Mouse (Mus musculus): ENCODE results near the gene Cep104. TPM values are rescaled to one million over a fixed set of nuclear protein-coding genes. Genes with fewer than 3 reads are reported as not detected.

Cep104 gene
- polyA plus RNA-seq, 1 experiment from 2014 or later: 13.9 TPM

DNA sequence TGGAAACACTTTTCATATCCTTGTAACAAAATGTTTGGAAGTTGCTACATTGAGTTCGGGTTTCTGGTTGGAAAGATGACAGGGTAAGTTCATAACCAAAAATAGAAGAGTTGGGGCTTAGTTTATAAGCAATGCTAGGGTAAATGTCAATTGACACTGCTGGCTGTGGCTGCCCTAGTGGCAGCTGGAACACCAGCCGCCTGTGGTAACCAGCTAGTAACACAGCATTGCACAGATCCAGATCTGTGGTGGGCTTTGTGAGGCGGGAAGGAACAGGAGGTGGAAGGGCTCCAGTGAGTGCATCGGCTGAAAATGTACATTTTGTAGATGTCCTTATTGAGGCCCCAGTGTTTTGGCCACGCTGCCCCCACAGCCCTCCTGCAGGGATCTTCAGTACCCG lies 774 bp downstream of the Cep104 start:
- H3K4me1 ChIP-seq (ENCODE audit: control insufficient read depth, insufficient read depth, low read length): peaks cover 8% of the 10 kb centered on the region
- peak overlapping the region; percentile 72 for H3K4me2 ChIP-seq (ENCODE audit: low read depth, low read length)
- H3K4me3 ChIP-seq (replicated peaks; ENCODE audit: low read length): peak overlapping the region; percentile 69
- peaks cover 8% of the 10 kb centered on the region; the same call in 1 of the 2 replicates for H3K36me3 ChIP-seq (ENCODE audit: control insufficient read depth, insufficient read depth, low read length)
- no peaks in the 10 kb centered on the region for H3K9me3 ChIP-seq (replicated peaks; ENCODE audit: control insufficient read depth, low read length)
- 33% methylated on average over 6 of the region's 6 CpGs for WGBS
- peak overlapping the region; percentile 81 for H3K9ac ChIP-seq (ENCODE audit: low read length)
- H3K27ac ChIP-seq (ENCODE audit: low read length): no peak overlapping the region
- H3K27me3 ChIP-seq (ENCODE audit: control insufficient read depth, insufficient read depth, low read length): no peaks in the 10 kb centered on the region
- no peak for ATAC-seq (ENCODE audit: insufficient read depth, low FRiP score)

DNA sequence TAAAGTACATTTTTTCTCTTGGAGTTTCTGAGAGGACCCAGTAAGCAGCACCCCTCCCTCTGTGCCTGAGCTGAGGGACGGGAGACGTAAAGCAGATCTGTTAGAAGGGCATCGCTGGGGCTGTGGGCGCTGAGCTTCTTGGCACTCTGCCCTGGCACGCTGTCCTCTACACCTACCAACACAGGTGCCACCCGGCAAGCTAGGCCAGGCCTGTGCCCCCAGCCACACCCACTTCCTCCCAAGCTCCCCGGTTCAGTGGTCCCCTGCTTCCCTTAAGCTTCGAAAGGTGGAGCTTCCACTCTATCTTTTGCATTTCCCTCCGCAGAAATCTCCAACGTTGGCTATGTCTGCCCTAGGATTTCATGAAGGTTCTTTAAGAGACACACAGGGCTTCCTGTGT lies 4.2 kb downstream of the Cep104 start:
- WGBS: 88% methylated on average over 10 of the region's 10 CpGs
- Histone ChIP-seq H3K9me3 (replicated peaks; ENCODE audit: control insufficient read depth, low read length) (no peaks in the 10 kb centered on the region), H3K4me3 (replicated peaks; ENCODE audit: low read length) (no peak overlapping the region), H3K4me2 (ENCODE audit: low read depth, low read length) (no peak overlapping the region), H3K9ac (ENCODE audit: low read length) (no peak overlapping the region), H3K27me3 (ENCODE audit: control insufficient read depth, insufficient read depth, low read length) (no peaks in the 10 kb centered on the region), H3K36me3 (ENCODE audit: control insufficient read depth, insufficient read depth, low read length) (peaks cover 11% of the 10 kb centered on the region; the same call in 1 of the 2 replicates), H3K4me1 (ENCODE audit: control insufficient read depth, insufficient read depth, low read length) (peaks cover 8% of the 10 kb centered on the region), H3K27ac (ENCODE audit: low read length) (no peak overlapping the region)
- no peak for ATAC-seq (ENCODE audit: insufficient read depth, low FRiP score)

DNA sequence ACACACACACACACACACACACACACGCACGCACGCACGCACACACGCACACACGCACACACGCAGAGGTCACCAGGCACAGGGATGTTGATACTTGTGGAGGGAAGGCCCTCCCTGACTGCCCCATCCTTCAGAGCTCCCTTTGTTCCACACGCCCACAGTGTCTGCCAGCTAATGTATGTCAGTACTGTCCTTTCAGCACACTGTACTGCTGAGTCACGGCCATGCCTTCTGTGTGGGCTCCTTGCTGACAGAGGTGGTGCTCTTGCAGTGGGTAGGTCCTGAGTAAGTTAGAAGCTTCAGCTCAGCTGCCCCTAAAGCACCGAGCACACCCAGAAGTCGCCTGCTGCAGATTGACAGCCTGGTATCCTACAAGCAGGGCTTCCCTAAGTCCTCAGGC lies 5.5 kb downstream of the Cep104 start:
- peaks cover 23% of the 10 kb centered on the region; the same call in 1 of the 2 replicates for H3K36me3 ChIP-seq (ENCODE audit: control insufficient read depth, insufficient read depth, low read length)
- H3K27me3 ChIP-seq (ENCODE audit: control insufficient read depth, insufficient read depth, low read length): no peaks in the 10 kb centered on the region
- no peaks in the 10 kb centered on the region for H3K9me3 ChIP-seq (replicated peaks; ENCODE audit: control insufficient read depth, low read length)
- H3K4me2 ChIP-seq (ENCODE audit: low read depth, low read length): no peak overlapping the region
- H3K9ac ChIP-seq (ENCODE audit: low read length): no peak overlapping the region
- H3K4me1 ChIP-seq (ENCODE audit: control insufficient read depth, insufficient read depth, low read length): peaks cover 8% of the 10 kb centered on the region
- no peak for ATAC-seq (ENCODE audit: insufficient read depth, low FRiP score)
- WGBS: 81% methylated on average over 10 of the region's 11 CpGs
- H3K27ac ChIP-seq (ENCODE audit: low read length): no peak overlapping the region
- H3K4me3 ChIP-seq (replicated peaks; ENCODE audit: low read length): no peak overlapping the region

GRCm38 (mm10) chr4:153992715-153993114 lies 17.7 kb downstream of the Cep104 start:
- WGBS: 91% methylated on average over 10 of the region's 10 CpGs
- H3K4me2 ChIP-seq (ENCODE audit: low read depth, low read length): no peak overlapping the region
- H3K4me3 ChIP-seq (replicated peaks; ENCODE audit: low read length): no peak overlapping the region
- H3K27ac ChIP-seq (ENCODE audit: low read length): no peak overlapping the region
- no peak overlapping the region for H3K9ac ChIP-seq (ENCODE audit: low read length)
- peaks cover 25% of the 10 kb centered on the region for H3K36me3 ChIP-seq (ENCODE audit: control insufficient read depth, insufficient read depth, low read length)
- no peaks in the 10 kb centered on the region for H3K27me3 ChIP-seq (ENCODE audit: control insufficient read depth, insufficient read depth, low read length)
- no peak for ATAC-seq (ENCODE audit: insufficient read depth, low FRiP score)
- no peaks in the 10 kb centered on the region for H3K4me1 ChIP-seq (ENCODE audit: control insufficient read depth, insufficient read depth, low read length)
- H3K9me3 ChIP-seq (replicated peaks; ENCODE audit: control insufficient read depth, low read length): no peaks in the 10 kb centered on the region

GRCm38 (mm10) chr4:153993505-153993904 lies 18.5 kb downstream of the Cep104 start:
- no peaks in the 10 kb centered on the region for H3K4me1 ChIP-seq (ENCODE audit: control insufficient read depth, insufficient read depth, low read length)
- H3K4me2 ChIP-seq (ENCODE audit: low read depth, low read length): no peak overlapping the region
- no peak overlapping the region for H3K27ac ChIP-seq (ENCODE audit: low read length)
- no peak overlapping the region for H3K9ac ChIP-seq (ENCODE audit: low read length)
- no peaks in the 10 kb centered on the region for H3K27me3 ChIP-seq (ENCODE audit: control insufficient read depth, insufficient read depth, low read length)
- no peaks in the 10 kb centered on the region for H3K9me3 ChIP-seq (replicated peaks; ENCODE audit: control insufficient read depth, low read length)
- H3K36me3 ChIP-seq (ENCODE audit: control insufficient read depth, insufficient read depth, low read length): peaks cover 19% of the 10 kb centered on the region
- WGBS: 91% methylated on average over 8 of the region's 8 CpGs
- ATAC-seq (ENCODE audit: insufficient read depth, low FRiP score): no peak
- H3K4me3 ChIP-seq (replicated peaks; ENCODE audit: low read length): no peak overlapping the region

DNA sequence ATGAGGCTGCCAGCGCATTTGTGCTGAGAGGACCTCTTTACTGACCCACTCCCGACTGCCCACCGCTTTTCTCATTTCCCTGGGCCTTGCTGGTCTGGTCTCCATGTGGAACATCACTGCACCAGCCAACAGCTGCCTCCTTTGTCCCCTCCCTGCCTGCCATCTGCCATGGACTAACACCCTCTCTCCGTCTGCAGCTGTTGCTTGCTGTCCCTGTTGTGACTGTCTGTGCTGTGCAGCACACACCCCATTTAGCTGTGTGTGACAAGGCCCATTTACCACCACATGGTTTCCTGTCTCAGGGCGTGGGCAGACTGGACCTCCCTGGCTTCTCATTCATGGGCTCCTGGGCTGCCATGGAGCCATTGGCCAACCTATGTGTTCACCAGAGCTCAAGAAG lies 30.5 kb downstream of the Cep104 start:
- Histone ChIP-seq H3K9ac (ENCODE audit: low read length) (no peak overlapping the region), H3K27me3 (ENCODE audit: control insufficient read depth, insufficient read depth, low read length) (no peaks in the 10 kb centered on the region), H3K4me3 (replicated peaks; ENCODE audit: low read length) (no peak overlapping the region), H3K9me3 (replicated peaks; ENCODE audit: control insufficient read depth, low read length) (no peaks in the 10 kb centered on the region), H3K36me3 (ENCODE audit: control insufficient read depth, insufficient read depth, low read length) (peaks cover 3% of the 10 kb centered on the region; the same call in 1 of the 2 replicates), H3K27ac (ENCODE audit: low read length) (no peak overlapping the region), H3K4me2 (ENCODE audit: low read depth, low read length) (no peak overlapping the region), H3K4me1 (ENCODE audit: control insufficient read depth, insufficient read depth, low read length) (no peaks in the 10 kb centered on the region)
- 87% methylated on average over 5 of the region's 5 CpGs for WGBS
- no peak for ATAC-seq (ENCODE audit: insufficient read depth, low FRiP score)

- no peak overlapping the region for H3K27ac ChIP-seq (ENCODE audit: low read length)
- no peaks in the 10 kb centered on the region for H3K27me3 ChIP-seq (ENCODE audit: control insufficient read depth, insufficient read depth, low read length)
- no peaks in the 10 kb centered on the region for H3K9me3 ChIP-seq (replicated peaks; ENCODE audit: control insufficient read depth, low read length)
- H3K9ac ChIP-seq (ENCODE audit: low read length): no peak overlapping the region
- H3K4me2 ChIP-seq (ENCODE audit: low read depth, low read length): no peak overlapping the region
- peaks cover 3% of the 10 kb centered on the region; the same call in 1 of the 2 replicates for H3K36me3 ChIP-seq (ENCODE audit: control insufficient read depth, insufficient read depth, low read length)
- 85% methylated on average over 6 of the region's 6 CpGs for WGBS
- H3K4me3 ChIP-seq (replicated peaks; ENCODE audit: low read length): no peak overlapping the region
- no peaks in the 10 kb centered on the region for H3K4me1 ChIP-seq (ENCODE audit: control insufficient read depth, insufficient read depth, low read length)
- no peak for ATAC-seq (ENCODE audit: insufficient read depth, low FRiP score)
These were observed 31.3 kb downstream of the Cep104 start for GRCm38 (mm10) chr4:154006264-154006663.

GRCm38 (mm10) chr4:154007759-154008158 lies 32.8 kb downstream of the Cep104 start:
- peaks cover 1% of the 10 kb centered on the region for H3K4me1 ChIP-seq (ENCODE audit: control insufficient read depth, insufficient read depth, low read length)
- 73% methylated on average over 4 of the region's 4 CpGs for WGBS
- peaks cover 3% of the 10 kb centered on the region; the same call in 1 of the 2 replicates for H3K36me3 ChIP-seq (ENCODE audit: control insufficient read depth, insufficient read depth, low read length)
- H3K4me2 ChIP-seq (ENCODE audit: low read depth, low read length): no peak overlapping the region
- H3K27me3 ChIP-seq (ENCODE audit: control insufficient read depth, insufficient read depth, low read length): no peaks in the 10 kb centered on the region
- H3K4me3 ChIP-seq (replicated peaks; ENCODE audit: low read length): no peak overlapping the region
- H3K9me3 ChIP-seq (replicated peaks; ENCODE audit: control insufficient read depth, low read length): no peaks in the 10 kb centered on the region
- H3K27ac ChIP-seq (ENCODE audit: low read length): no peak overlapping the region
- no peak for ATAC-seq (ENCODE audit: insufficient read depth, low FRiP score)
- H3K9ac ChIP-seq (ENCODE audit: low read length): no peak overlapping the region

DNA sequence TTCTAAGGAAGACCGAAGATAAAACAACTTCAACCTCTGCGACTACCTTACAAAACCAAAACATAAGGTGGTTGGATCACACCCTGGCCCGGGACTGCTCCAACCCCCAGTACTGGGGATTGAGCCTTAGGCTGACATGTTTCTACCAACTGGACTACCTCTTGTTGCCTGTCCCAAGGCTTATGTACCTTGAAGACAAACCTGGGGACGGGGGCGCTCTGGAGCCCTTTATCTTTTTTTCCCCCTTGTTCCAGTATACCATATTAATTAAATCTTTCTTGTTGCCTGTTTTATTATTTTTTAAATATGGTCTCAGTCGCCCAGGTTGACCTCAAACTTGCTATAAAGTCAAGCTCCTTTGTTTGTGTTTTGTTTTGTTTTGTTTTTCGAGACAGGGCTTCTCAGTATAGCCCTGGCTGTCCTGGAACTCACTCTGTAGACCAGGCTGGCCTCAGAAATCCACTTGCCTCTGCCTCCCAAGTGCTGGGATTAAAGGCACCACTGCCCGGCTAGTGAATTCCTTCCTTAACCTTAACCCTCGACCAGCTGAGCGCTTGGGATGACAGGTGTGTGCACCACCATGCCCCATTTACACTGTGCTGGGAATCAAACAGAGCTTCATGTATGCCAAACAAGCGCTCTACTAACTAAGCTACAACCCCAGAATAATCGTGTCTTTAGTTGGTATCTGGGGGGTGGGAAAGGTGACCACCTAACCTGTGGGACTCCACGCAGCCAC lies 36.1 kb downstream of the Cep104 start:
- H3K36me3 ChIP-seq (ENCODE audit: control insufficient read depth, insufficient read depth, low read length): 0 out of 2 replicates have a peak, but pooled peaks cover 3% of the 10 kb centered on the region
- H3K9ac ChIP-seq (ENCODE audit: low read length): peak overlapping the region; percentile 97
- ATAC-seq (ENCODE audit: insufficient read depth, low FRiP score): 0 out of 2 replicates have a peak, but pooled peaks have one; percentile 22
- peak overlapping the region; percentile 98 for H3K4me3 ChIP-seq (replicated peaks; ENCODE audit: low read length)
- H3K4me1 ChIP-seq (ENCODE audit: control insufficient read depth, insufficient read depth, low read length): peaks cover 14% of the 10 kb centered on the region
- H3K27me3 ChIP-seq (ENCODE audit: control insufficient read depth, insufficient read depth, low read length): no peaks in the 10 kb centered on the region
- no peaks in the 10 kb centered on the region for H3K9me3 ChIP-seq (replicated peaks; ENCODE audit: control insufficient read depth, low read length)
- peak overlapping the region; percentile 75 for H3K4me2 ChIP-seq (ENCODE audit: low read depth, low read length)
- 27% methylated on average over 13 of the region's 13 CpGs for WGBS
- H3K27ac ChIP-seq (ENCODE audit: low read length): no peak overlapping the region

Data from stomach, embryonic 16.5 days (tissue).